Mouse (Mus musculus) heart, embryonic 16.5 days (tissue): ENCODE data around the gene Fopnl. TPM values are rescaled to one million over a fixed set of nuclear protein-coding genes. Genes with fewer than 3 reads are reported as not detected.

Experiments used
- ATAC-seq: fragments of 200-750 bp; cut with Nextera tagmentation; replicated peaks from 2 replicates; pipeline ENCODE4 v1.8.0; 2017; ENCODE audit warnings: moderate number of reproducible peaks; ENCODE audit not compliant: insufficient read depth, low FRiP score; ENCODE audit errors: extremely low read depth
- H3K27ac ChIP-seq: fragments of 300-500 bp; sonication (generic); 2 replicates; pipeline ENCODE4 v1.5.1; 2014; ENCODE audit warnings: mild to moderate bottlenecking, low read length, control low read depth, moderate library complexity
- H3K27me3 ChIP-seq: fragments of 300-500 bp; sonication (generic); 2 replicates; pipeline ENCODE4 v1.6.1; 2014; ENCODE audit warnings: low read length, mixed read lengths; ENCODE audit not compliant: control insufficient read depth, insufficient read depth
- H3K36me3 ChIP-seq: fragments of 300-500 bp; sonication (generic); 2 replicates; pipeline ENCODE4 v1.6.1; 2014; ENCODE audit not compliant: control insufficient read depth, insufficient read depth
- H3K4me1 ChIP-seq: fragments of 300-500 bp; sonication (generic); 2 replicates; pipeline ENCODE4 v1.6.1; 2014; ENCODE audit warnings: low read length, mixed read lengths; ENCODE audit not compliant: control insufficient read depth, insufficient read depth
- H3K4me2 ChIP-seq: fragments of 300-500 bp; sonication (generic); 2 replicates; pipeline ENCODE4 v1.6.1; 2014; ENCODE audit warnings: low read depth, mild to moderate bottlenecking, control low read depth, low read length
- H3K4me3 ChIP-seq: fragments of 300-500 bp; sonication (generic); 2 replicates; pipeline ENCODE4 v1.5.1; 2014; ENCODE audit warnings: mild to moderate bottlenecking, control low read depth, low read length
- H3K9ac ChIP-seq: fragments of 300-500 bp; sonication (generic); 2 replicates; pipeline ENCODE4 v1.6.1; 2014; ENCODE audit warnings: low read length, control low read depth
- H3K9me3 ChIP-seq: fragments of 300-500 bp; sonication (generic); replicated peaks from 2 replicates; pipeline ENCODE4 v1.6.1; 2016; ENCODE audit warnings: low read length; ENCODE audit not compliant: control insufficient read depth
- WGBS: fragments of 180-500 bp; shearing (Covaris S2); extraction: QIAGEN DNeasy Blood & Tissue Kit; methylation state at CpG from one replicate; pipeline ENCODE4 v1.1.7; 2014; 5-methylcytosine and 5-hydroxymethylcytosine counted together
- polyA plus RNA-seq: library from polyadenylated mRNA; unstranded; fragments of >200 nt; fragmentation: Nextera tagmentation; extraction: Ambion mirVana; gene quantifications from 2 replicates; pipeline ENCODE4 v1.2.1, GENCODE M21; 2015

Gene Fopnl
- polyA plus RNA-seq, 1 experiment from 2014 or later = 136 TPM

DNA sequence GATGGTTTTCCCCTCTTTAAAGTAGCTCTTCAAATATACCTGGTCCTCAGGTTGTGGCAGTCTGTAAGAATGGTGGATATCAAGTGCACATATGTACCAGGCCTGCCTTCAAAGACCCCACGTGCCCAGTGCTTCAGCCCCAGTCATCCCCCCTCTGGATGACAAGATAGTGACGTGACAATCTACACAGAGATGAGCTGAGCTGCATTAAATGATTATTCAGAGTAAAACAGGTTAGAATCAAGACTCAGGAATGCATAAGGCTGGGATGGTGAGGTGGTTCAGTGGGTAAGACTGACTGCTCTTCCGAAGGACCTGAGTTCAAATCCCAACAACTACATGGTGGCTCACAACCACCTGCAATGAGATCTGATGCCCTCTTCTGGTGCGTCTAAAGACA, 19.5 kb downstream of the Fopnl start:
- no peak for ATAC-seq
- peaks cover 18% of the 10 kb centered on the region for H3K27me3 ChIP-seq
- H3K4me3 ChIP-seq = no peak overlapping the region
- 88% methylated on average over 4 of the region's 4 CpGs for WGBS
- H3K4me2 ChIP-seq = no peak overlapping the region
- no peak overlapping the region for H3K27ac ChIP-seq
- peaks cover 3% of the 10 kb centered on the region; the same call in 1 of the 2 replicates for H3K4me1 ChIP-seq
- no peaks in the 10 kb centered on the region for H3K9me3 ChIP-seq
- H3K36me3 ChIP-seq = peaks cover 20% of the 10 kb centered on the region
- H3K9ac ChIP-seq = no peak overlapping the region

DNA sequence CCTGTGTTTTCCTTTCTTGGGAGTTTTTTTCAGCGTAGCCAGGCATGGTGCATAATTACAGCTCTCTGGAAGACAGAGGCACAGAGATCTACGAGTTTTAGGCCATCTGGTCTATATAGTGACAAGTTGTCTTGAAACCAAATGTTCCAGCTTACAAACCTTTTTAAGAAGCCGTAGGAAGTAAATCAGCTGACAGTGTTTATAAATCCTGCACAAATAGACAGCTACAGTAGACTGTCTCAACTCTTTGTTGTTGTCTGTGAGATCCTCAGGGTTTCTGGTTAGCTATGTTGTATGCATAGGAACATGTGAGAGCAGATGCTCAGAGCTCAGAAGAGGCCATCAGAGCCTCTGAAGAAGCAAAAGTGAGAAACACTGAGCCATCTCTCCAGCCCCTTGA, 20.1 kb downstream of the Fopnl start:
- H3K9ac ChIP-seq = no peak overlapping the region
- ATAC-seq = no peak
- no peaks in the 10 kb centered on the region for H3K9me3 ChIP-seq
- peaks cover 20% of the 10 kb centered on the region for H3K36me3 ChIP-seq
- H3K27me3 ChIP-seq = peaks cover 22% of the 10 kb centered on the region
- no peak overlapping the region for H3K4me3 ChIP-seq
- H3K4me1 ChIP-seq = peaks cover 7% of the 10 kb centered on the region
- H3K4me2 ChIP-seq = no peak overlapping the region
- H3K27ac ChIP-seq = no peak overlapping the region
- 78% methylated on average over 3 of the region's 3 CpGs for WGBS

DNA sequence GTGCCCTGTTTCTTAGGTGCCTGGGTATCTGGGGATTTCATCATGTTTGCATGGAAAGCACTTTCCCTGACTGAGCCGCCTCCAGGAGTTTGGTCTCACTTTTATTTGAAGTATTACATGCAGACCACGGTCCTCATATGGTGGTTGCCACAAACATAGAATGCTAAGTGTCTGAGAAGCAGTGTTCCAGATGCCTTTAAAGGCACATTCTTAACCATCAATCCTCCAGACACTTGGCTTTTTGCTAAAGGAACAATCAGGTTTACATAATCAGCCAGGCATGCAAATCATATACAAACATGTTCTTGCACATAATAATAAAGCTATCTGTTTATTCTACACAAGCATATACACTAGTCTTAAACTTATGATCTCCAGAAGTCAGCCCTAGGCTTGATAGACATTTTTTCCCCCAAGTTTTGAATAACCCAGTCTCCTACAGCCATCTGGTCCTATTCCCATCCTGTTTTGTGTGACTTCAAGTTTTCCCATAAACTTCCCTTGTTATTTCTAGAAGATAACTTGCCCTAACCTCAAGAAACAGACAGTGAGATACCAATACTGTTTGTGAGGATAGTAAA, 20.6 kb downstream of the Fopnl start:
- peaks cover 11% of the 10 kb centered on the region for H3K4me1 ChIP-seq
- no peak overlapping the region for H3K27ac ChIP-seq
- no peak overlapping the region for H3K4me3 ChIP-seq
- 73% methylated on average over 2 of the region's 2 CpGs for whole genome bisulfite sequencing
- H3K36me3 ChIP-seq = peaks cover 20% of the 10 kb centered on the region
- H3K4me2 ChIP-seq = no peak overlapping the region
- H3K27me3 ChIP-seq = peaks cover 22% of the 10 kb centered on the region
- no peaks in the 10 kb centered on the region for H3K9me3 ChIP-seq
- H3K9ac ChIP-seq = no peak overlapping the region
- no peak for ATAC-seq

DNA sequence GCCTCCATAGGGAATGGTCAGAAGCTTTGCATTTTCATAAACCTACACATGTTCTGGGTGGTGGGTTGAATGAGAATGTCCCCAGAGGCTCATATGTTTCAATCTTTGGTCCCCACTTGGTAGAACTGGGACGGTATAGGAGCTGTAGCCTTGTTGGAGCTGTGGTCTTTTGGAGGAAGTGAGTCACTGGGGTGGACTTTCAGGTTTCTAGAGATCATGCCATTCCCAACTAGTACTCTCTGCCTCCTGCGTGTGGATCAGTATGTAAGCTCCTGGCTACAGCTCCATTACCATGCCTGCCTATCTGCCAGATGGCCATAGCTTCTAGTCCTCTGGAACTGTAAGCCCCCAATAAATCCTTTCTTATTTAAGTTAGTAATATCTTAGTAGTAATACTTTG, 21.9 kb downstream of the Fopnl start:
- Histone ChIP-seq H3K27ac (no peak overlapping the region), H3K4me3 (no peak overlapping the region), H3K4me2 (no peak overlapping the region), H3K36me3 (peaks cover 12% of the 10 kb centered on the region), H3K9ac (no peak overlapping the region), H3K27me3 (peaks cover 27% of the 10 kb centered on the region), H3K9me3 (no peaks in the 10 kb centered on the region), H3K4me1 (peaks cover 13% of the 10 kb centered on the region)
- no peak for ATAC-seq
- WGBS = 74% methylated on average over 2 of the region's 2 CpGs

DNA sequence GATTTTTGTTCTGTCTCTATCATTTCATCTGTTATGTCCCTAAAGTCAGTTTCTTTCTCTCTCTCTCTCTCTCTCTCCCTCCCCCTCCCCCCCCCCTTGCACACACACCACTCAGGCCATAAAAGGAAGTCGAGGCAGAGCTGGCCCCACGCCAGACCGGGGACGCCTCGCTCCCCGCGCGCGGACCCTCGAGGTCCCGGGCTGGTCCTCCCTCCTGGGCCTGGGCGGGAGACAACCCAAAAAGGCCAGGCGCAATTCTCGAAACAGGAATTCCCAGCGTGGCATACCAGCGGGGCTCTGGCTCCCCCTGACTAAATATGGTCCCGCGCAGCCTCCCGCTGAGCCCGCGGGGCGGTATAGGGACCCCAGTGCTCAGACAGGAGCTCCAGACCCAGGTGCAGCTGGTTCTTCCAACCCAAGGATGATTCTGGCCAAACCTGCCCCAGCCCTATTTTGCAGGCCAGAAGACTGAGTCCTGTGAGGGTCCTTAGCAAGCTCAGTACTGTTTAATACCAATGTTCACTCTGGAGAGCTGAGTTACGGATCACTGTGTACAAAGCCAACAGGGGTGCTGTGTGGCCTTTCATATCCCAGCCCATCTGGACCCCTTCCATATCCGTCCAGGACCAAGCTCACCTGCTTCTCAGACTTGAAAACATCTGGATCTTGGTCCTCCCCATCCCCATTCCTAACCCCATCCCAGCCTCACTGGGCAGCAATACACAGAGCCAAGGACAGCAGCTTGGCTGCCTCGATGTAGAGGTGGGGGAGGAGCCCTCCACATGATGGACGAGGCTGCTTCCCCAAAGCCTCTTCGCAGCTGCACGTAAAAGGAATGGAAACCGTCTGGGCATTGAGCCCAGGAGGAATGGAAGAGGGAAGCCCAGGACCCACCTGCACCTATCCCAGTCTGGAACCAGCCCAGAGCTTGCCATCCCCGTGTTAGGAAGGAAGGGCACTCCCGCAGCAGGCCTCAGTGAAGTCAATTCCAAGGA, 24.7 kb downstream of the Fopnl start:
- WGBS = 9% methylated on average over 31 of the region's 31 CpGs
- no peaks in the 10 kb centered on the region for H3K36me3 ChIP-seq
- H3K9me3 ChIP-seq = no peaks in the 10 kb centered on the region
- H3K27ac ChIP-seq = no peak overlapping the region
- peaks cover 11% of the 10 kb centered on the region for H3K4me1 ChIP-seq
- peak overlapping the region; percentile 59 for H3K4me2 ChIP-seq
- no peak for ATAC-seq
- H3K27me3 ChIP-seq = peaks cover 48% of the 10 kb centered on the region
- peak overlapping the region; percentile 25 for H3K4me3 ChIP-seq
- peak overlapping the region; percentile 18; the same call in 1 of the 2 replicates for H3K9ac ChIP-seq

DNA sequence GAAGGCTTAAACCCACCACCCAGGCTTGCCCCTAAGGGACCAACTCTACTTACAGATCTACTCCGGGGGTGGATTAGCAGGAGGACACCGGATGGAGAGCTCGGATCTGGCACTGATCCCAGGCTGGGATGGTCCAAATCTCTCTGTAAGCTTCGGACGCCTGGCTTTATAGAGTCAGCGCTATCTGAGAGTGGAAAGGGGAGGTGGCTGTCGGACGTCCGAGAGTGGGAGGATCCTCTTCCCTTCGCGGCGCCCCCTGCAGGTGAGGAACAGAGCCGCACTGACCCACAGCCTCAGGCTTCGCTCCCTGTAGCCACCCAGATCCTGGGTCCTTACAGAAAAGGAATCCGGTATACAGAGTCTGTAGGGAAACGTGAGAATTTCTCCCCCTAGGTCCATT, 26.0 kb downstream of the Fopnl start, which contains the start of gene Myh11:
Gene Myh11, minus strand, starts transcription at position 150 of the 400 bp plus-strand sequence.
- peak within 1 kb of the TSS; percentile 25 for H3K4me3 ChIP-seq
- peak within 1 kb of the TSS; percentile 18; the same call in 1 of the 2 replicates for H3K9ac ChIP-seq
- H3K4me1 ChIP-seq = peaks cover 11% of the 10 kb centered on the region
- WGBS = 3% methylated on average over 16 of the region's 16 CpGs
- peaks cover 50% of the 10 kb centered on the region for H3K27me3 ChIP-seq
- no peaks in the 10 kb centered on the region for H3K9me3 ChIP-seq
- H3K4me2 ChIP-seq = peak within 1 kb of the TSS; percentile 59
- ATAC-seq = peak; percentile 83
- no peak within 1 kb of the TSS for H3K27ac ChIP-seq
- H3K36me3 ChIP-seq = no peaks in the 10 kb centered on the region

DNA sequence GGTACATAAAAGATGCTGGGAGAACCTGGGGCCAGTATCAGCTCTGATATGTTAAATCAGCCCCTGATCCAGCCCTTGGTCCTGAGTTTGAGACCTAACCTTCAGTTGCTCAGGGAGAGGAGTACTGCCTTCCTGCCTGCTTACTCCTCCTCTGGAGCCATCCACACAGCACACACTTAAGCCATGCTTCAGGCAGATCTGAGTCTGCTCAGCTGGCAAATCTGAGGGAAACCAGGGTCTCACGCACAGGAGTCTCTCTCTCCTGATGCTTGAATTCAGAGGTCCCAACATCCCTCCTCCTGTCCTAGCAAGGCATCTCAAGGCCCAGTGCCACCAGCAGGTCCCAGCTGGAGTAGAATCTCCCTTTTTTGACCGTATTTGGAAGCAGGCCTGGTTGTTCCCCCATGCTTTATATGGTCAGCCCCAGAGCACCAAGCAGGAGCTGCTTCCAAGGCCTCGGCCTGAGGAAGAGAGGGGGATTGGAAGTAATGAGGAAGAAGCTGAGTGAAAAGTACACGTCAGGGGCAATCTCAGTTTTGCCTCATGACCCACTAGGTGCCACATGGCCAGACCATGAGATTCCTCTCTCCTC, 44.7 kb downstream of the Fopnl start:
- Histone ChIP-seq H3K4me3 (no peak overlapping the region), H3K36me3 (no peaks in the 10 kb centered on the region), H3K4me2 (no peak overlapping the region), H3K27ac (no peak overlapping the region), H3K27me3 (peaks cover 88% of the 10 kb centered on the region), H3K4me1 (no peaks in the 10 kb centered on the region), H3K9me3 (no peaks in the 10 kb centered on the region), H3K9ac (no peak overlapping the region)
- ATAC-seq = no peak
- WGBS = 49% methylated on average over 4 of the region's 4 CpGs

DNA sequence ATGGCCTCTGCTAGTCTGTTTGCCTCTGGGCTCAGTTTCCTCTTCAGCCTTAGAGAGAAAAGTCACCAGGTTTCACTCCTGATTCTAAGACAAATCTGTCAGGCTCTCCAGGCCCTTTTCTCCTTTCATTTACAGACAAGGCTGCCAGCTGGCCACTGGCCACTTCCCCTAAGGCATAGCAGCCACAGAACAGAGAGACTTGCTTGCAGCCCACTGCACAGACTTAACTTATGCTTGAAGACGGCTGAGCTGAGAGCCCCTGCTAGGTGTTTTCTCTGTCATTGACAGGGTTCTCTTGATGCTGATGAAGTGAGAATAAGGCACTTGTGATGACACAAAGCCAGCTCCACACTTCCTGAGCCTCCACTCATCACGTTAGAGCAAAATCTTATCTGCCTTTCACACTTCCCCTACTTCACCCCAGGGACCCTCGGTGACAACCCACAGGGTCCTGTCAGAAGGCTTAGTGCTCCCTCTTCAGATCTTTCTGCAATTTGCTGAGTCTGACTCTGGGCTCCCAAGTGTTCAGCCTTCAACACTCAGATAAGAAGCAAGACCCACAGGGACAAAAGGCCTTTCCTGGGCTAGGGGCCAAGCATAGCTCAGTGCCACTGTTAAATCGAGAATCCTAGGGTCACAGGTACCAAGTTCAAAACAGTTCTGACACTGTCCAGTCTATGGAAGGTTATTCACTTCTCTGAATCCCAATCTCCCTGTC, 51.8 kb downstream of the Fopnl start:
- peak; percentile 88 for ATAC-seq
- Histone ChIP-seq H3K36me3 (no peaks in the 10 kb centered on the region), H3K4me2 (no peak overlapping the region), H3K4me3 (no peak overlapping the region), H3K4me1 (peaks cover 6% of the 10 kb centered on the region; the same call in 1 of the 2 replicates), H3K27ac (no peak overlapping the region), H3K27me3 (peaks cover 80% of the 10 kb centered on the region), H3K9ac (no peak overlapping the region), H3K9me3 (peaks cover 2% of the 10 kb centered on the region; the same call in 1 of the 2 replicates)
- 5% methylated on average over 4 of the region's 4 CpGs for WGBS
